Mouse (Mus musculus) cerebellum, adult 2 months (tissue): ENCODE measurements at regions not wholly inside any gene's neighbourhood (a gene's known extent, or its start where the extent isn't known, plus 50 kb on each side); places are given as distances from the start of the nearest gene placed in this dataset.

Experiments
- CTCF ChIP-seq: fragments of 200-500 bp; IDR thresholded peaks from 2 replicates; pipeline ENCODE4 v1.5.1; 2011; ENCODE audit warnings: low read depth, mild to moderate bottlenecking, control low read depth, low read length, moderate library complexity, borderline replicate concordance; ENCODE audit not compliant: insufficient read depth
- POLR2A ChIP-seq: fragments of 200-500 bp; IDR thresholded peaks from 2 replicates; pipeline ENCODE4 v1.6.1; 2011; ENCODE audit warnings: low read length, control low read depth, borderline replicate concordance; ENCODE audit not compliant: insufficient read depth

DNA sequence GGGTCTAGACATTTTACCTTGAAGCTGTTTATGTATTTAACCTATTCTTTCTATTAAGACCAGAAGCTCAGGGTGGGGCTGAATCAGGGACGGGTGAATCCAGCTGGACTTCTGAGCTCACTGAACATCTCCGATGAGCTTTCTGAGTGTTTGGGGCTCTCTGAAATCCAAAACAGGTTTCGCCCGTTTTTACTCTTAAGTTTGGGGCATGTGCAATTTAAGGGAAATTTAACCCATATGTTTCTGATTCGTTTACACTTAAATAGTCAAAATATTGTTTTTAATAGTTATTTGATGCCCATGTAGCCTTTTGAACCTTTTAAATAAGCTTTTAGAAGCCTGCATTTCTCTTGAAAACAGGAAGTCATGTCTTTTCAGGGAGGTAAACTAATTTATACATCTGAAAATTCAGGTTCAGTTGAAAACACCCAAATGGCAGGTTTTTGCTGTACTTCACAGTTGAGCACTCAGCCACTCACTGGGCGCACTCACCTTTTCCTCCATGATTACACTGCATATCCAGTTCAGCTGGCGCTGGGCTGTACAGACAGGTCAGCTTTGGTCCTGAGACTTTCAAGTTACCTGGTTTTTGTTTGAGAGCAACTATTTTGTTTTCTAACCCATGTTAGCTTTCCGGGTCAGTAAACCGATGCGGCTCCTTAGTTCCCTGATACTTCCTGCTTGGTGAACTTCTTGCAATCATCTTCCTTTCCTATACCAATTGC is 113.1 kb upstream of the Lhx8 start:
- TF ChIP-seq CTCF, result no peak
- TF ChIP-seq POLR2A, result no peak
